Mouse (Mus musculus) v-Abl transformed pro-B cells (cell line): ENCODE results near the gene Kif26b.

Source experiments
- in situ Hi-C, 2 experiments: fragments of 400-800 bp; cut with MboI; formaldehyde crosslinking; loops; one replicate each; pipeline ENCODE4 v1.15.1; 2025; ENCODE audit not compliant: unreplicated experiment in 2 of 2

Kif26b gene

DNA sequence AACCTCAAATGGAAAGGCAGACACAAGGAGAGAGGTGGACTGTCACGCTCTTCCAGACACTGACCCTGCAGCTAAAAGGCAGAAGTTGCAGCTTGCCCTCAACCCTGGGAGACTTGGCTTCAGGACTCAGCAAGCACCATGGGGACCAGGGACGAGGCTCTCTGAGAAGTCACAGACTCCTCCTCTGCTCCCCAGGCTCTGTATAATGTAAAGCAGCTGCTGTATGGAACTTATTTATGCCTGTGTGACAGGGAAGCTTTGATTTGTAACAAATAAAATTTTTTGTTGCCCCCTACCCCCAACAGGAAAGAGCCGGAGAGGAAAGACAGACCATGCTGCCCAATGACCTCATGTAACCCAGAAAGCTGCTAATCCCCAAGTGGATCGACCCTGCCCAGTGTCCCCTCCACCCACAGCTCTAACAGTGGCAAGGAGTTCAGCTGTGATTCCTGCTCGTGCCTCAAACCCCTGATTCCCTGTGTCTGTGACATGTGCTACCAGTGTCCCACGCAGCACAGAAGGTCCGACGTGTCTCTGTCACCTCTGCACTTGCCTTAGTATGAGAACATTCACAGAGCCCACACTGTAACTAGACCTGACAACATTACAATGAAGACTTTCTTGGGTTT lies 449.8 kb downstream of the Kif26b start:
- in situ Hi-C loops = no loop called here

DNA sequence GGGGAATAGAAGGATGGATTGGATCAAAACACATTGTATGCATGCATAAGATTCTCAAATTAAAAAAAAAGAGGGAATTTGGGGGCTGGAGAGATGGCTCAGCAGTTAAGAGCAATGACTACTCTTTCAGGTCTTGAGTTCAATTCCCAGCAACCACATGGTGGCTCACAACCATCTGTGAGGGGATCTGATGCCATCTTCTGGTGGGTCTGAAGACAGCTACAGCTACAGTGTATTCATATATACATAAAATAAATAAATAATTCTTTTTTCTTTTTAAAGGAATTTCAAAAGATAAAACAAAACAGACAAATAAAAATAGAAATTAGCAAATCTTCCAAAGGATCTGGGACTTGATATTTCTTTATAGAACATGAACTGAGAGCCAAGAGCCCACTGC lies 451.3 kb downstream of the Kif26b start:
- in situ Hi-C loops = no loop called here

GRCm38 (mm10) chr1:178981641-178982040 lies 452.7 kb downstream of the Kif26b start:
- in situ Hi-C loops = no loop called here

GRCm38 (mm10) chr1:178988176-178988575 lies 459.3 kb downstream of the Kif26b start:
- in situ Hi-C loops = no loop called here
